Mouse (Mus musculus): ENCODE data around the gene 2010111I01Rik. TPM values are rescaled to one million over a fixed set of nuclear protein-coding genes. Genes with fewer than 3 reads are reported as not detected.

The 2010111I01Rik gene
- polyA plus RNA-seq, 1 experiment: not detected

GRCm38 (mm10) chr13:63154851-63155571 is 190.3 kb downstream of the 2010111I01Rik start:
- H3K4me1 ChIP-seq (ENCODE audit: control insufficient read depth, insufficient read depth, low read length): peaks cover 13% of the 10 kb centered on the region
- TF ChIP-seq POLR2A (IDR thresholded peaks at IDR 0.05; ENCODE audit: insufficient read depth, low read depth, low read length): no peak
- no peak for TF ChIP-seq CTCF (IDR thresholded peaks at IDR 0.05; ENCODE audit: insufficient read depth, low read depth, low read length)
- H3K4me3 ChIP-seq (ENCODE audit: insufficient read depth, low read depth, low read length): no peak overlapping the region
- H3K27ac ChIP-seq (ENCODE audit: insufficient read depth, low read depth, low read length): no peak overlapping the region
- WGBS: 23% methylated on average over 7 of the region's 7 CpGs

GRCm38 (mm10) chr13:63156264-63156663 is 191.6 kb downstream of the 2010111I01Rik start:
- Histone ChIP-seq H3K4me3 (ENCODE audit: insufficient read depth, low read depth, low read length) (no peak overlapping the region), H3K4me1 (ENCODE audit: control insufficient read depth, insufficient read depth, low read length) (peaks cover 13% of the 10 kb centered on the region), H3K27ac (ENCODE audit: insufficient read depth, low read depth, low read length) (no peak overlapping the region)
- no peak for TF ChIP-seq CTCF (IDR thresholded peaks at IDR 0.05; ENCODE audit: insufficient read depth, low read depth, low read length)
- no peak for TF ChIP-seq POLR2A (IDR thresholded peaks at IDR 0.05; ENCODE audit: insufficient read depth, low read depth, low read length)
- WGBS: 62% methylated on average over 10 of the region's 10 CpGs

DNA sequence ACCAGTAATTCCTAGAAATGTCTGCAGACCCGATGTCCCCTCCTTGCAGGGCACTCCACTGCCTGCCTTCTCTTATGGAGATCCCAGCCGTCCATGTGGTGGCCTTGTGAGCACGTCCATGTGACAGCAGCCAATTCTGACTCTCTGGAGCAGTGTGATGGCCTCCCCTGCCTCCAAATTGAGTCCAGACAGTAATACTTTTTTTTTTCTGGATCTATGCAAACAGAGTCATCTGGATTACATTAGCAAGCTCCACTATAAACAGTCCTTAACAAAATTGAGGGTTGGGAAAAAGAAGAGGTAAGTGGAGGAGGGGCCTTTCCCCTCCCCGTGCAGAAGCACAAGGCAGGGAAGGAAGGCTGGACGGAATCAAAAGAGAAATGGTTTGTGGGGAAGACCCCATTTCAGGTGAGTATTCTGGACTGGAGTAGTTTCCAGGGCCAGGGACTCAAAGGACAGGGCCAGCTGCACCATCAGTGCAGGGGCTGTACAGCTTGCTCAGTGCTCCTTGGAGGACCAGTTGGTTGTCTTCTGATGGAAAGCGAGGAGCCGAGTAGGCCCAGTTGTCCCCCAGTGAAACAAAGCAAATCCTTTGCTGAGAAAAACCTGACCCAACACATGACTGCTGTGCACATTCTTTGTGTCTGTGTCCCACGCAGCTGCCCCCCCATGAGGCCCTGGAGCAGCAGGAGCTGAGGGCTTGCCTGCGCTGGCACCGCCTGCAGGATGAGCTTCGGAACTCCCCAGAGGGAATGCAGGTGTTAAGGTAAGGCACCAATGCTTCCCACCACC is 205.8 kb downstream of the 2010111I01Rik start:
- H3K4me3 ChIP-seq (ENCODE audit: insufficient read depth, low read depth, low read length): no peak overlapping the region
- no peak overlapping the region for H3K27ac ChIP-seq (ENCODE audit: insufficient read depth, low read depth, low read length)
- TF ChIP-seq CTCF (IDR thresholded peaks at IDR 0.05; ENCODE audit: insufficient read depth, low read depth, low read length) (no peak), POLR2A (IDR thresholded peaks at IDR 0.05; ENCODE audit: insufficient read depth, low read depth, low read length) (no peak)
- WGBS: 73% methylated on average over 11 of the region's 11 CpGs
- peaks cover 5% of the 10 kb centered on the region; the same call in 1 of the 2 replicates for H3K4me1 ChIP-seq (ENCODE audit: control insufficient read depth, insufficient read depth, low read length)

DNA sequence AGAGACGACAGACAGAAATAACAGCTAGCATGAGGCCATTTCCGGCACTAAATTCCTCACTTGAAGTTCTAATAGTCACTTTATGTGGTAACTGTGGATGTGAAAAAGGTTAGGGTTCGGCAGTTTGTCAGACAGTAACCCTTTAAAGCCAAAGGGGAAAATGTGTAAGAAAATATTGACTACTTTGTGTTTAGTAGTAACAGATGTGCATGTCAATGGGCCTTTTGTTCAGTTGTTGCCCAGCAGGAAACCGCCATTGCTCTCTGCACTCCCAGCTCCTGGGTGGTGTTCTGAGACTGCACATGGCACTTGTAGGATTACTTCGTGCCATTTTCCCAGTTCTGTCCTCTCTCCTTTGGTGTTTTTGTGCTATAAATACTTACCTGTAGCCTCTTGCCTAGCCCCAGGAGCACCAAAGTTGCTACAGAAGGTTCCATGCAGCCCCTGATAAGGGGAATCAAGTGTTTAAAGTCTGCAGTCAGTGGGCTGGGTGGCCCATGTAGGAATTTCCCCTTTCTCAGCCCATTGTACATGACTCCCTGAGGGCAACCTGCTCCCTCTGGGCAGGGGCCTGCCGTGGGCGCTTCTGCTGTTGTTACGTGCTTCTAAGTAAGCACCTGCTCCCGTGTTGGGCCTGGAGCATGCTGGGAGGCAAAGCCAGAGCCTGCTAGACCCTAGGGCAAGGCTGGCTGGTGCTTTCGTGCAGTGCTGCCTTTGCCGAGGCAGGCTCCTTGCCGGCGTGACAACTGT is 206.8 kb downstream of the 2010111I01Rik start:
- Histone ChIP-seq H3K4me1 (ENCODE audit: control insufficient read depth, insufficient read depth, low read length) (peaks cover 5% of the 10 kb centered on the region; the same call in 1 of the 2 replicates), H3K27ac (ENCODE audit: insufficient read depth, low read depth, low read length) (no peak overlapping the region), H3K4me3 (ENCODE audit: insufficient read depth, low read depth, low read length) (no peak overlapping the region)
- TF ChIP-seq POLR2A (IDR thresholded peaks at IDR 0.05; ENCODE audit: insufficient read depth, low read depth, low read length) (no peak), CTCF (IDR thresholded peaks at IDR 0.05; ENCODE audit: insufficient read depth, low read depth, low read length) (no peak)
- 70% methylated on average over 13 of the region's 13 CpGs for WGBS

GRCm38 (mm10) chr13:63172097-63172445 is 207.4 kb downstream of the 2010111I01Rik start:
- Histone ChIP-seq H3K4me3 (ENCODE audit: insufficient read depth, low read depth, low read length) (no peak overlapping the region), H3K4me1 (ENCODE audit: control insufficient read depth, insufficient read depth, low read length) (peaks cover 5% of the 10 kb centered on the region; the same call in 1 of the 2 replicates), H3K27ac (ENCODE audit: insufficient read depth, low read depth, low read length) (no peak overlapping the region)
- 93% methylated on average over 3 of the region's 3 CpGs for WGBS
- TF ChIP-seq POLR2A (IDR thresholded peaks at IDR 0.05; ENCODE audit: insufficient read depth, low read depth, low read length): no peak
- TF ChIP-seq CTCF (IDR thresholded peaks at IDR 0.05; ENCODE audit: insufficient read depth, low read depth, low read length): no peak

DNA sequence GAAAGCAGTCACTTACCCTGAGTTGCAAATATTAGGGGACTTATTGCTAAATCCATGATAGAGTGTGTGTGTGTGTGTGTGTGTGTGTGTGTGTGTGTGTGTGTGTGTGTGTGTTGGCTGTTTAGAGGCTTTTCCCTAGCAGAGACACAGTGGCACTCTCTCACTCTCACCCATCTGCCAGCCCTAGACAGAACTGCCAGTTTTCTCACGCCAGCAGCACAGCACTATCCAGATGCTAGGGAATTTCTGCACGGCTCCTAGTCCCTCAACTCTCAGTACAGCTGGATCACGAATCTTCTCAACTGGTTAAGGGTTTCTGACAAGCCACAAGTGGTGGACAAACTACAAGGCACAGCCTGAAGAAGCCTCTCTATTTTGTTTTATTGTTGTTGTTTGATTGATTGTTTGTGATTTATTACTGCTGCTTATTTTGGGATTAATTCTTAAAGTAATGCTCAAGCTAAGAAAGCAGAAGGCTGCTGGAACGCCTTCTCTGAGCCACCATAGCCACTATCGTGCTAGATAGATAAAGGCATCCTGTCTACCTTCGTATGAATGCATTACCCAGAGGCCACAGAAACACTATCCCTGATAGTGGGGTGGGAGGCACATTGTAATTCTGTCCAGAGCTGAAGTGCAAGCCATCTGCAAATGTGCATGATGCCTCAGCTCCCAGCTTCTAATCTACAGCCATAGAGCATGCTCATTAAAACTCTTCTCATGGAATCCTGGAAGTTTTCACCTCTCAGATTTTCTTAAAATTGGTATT is 209.7 kb downstream of the 2010111I01Rik start:
- no peak for TF ChIP-seq CTCF (IDR thresholded peaks at IDR 0.05; ENCODE audit: insufficient read depth, low read depth, low read length)
- no peak for TF ChIP-seq POLR2A (IDR thresholded peaks at IDR 0.05; ENCODE audit: insufficient read depth, low read depth, low read length)
- Histone ChIP-seq H3K4me3 (ENCODE audit: insufficient read depth, low read depth, low read length) (no peak overlapping the region), H3K4me1 (ENCODE audit: control insufficient read depth, insufficient read depth, low read length) (peaks cover 5% of the 10 kb centered on the region; the same call in 1 of the 2 replicates), H3K27ac (ENCODE audit: insufficient read depth, low read depth, low read length) (no peak overlapping the region)
- 90% methylated on average over 6 of the region's 6 CpGs for WGBS

- no peak for TF ChIP-seq CTCF (IDR thresholded peaks at IDR 0.05; ENCODE audit: insufficient read depth, low read depth, low read length)
- no peak for TF ChIP-seq POLR2A (IDR thresholded peaks at IDR 0.05; ENCODE audit: insufficient read depth, low read depth, low read length)
- WGBS: 83% methylated on average over 4 of the region's 4 CpGs
- Histone ChIP-seq H3K4me3 (ENCODE audit: insufficient read depth, low read depth, low read length) (no peak overlapping the region), H3K4me1 (ENCODE audit: control insufficient read depth, insufficient read depth, low read length) (no peaks in the 10 kb centered on the region), H3K27ac (ENCODE audit: insufficient read depth, low read depth, low read length) (no peak overlapping the region)
Measured at GRCm38 (mm10) chr13:63176131-63176530, 211.4 kb downstream of the 2010111I01Rik start.

DNA sequence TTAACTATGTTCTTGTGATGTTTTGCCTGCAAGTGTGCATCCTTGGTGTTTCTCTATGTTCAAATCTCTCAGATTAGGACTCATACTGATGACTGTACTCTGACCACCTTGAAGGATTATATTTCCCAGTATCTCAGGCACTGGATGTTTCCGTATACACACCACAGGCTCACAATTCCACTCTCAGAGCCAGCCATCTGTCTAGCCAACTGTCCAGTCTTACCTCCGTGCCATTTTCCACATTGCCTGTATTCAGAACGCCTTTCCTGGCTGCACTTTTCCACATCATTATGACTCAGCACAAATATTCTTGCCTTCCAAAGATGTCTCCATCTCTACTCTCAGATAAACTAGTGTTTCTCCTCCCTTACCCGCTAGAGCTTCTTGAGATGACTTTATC is 212.5 kb downstream of the 2010111I01Rik start:
- no peaks in the 10 kb centered on the region for H3K4me1 ChIP-seq (ENCODE audit: control insufficient read depth, insufficient read depth, low read length)
- WGBS: 93% methylated on average over 4 of the region's 4 CpGs
- no peak overlapping the region for H3K27ac ChIP-seq (ENCODE audit: insufficient read depth, low read depth, low read length)
- TF ChIP-seq CTCF (IDR thresholded peaks at IDR 0.05; ENCODE audit: insufficient read depth, low read depth, low read length): no peak
- no peak for TF ChIP-seq POLR2A (IDR thresholded peaks at IDR 0.05; ENCODE audit: insufficient read depth, low read depth, low read length)
- no peak overlapping the region for H3K4me3 ChIP-seq (ENCODE audit: insufficient read depth, low read depth, low read length)
